Mouse (Mus musculus) naive thymus-derived CD4-positive, alpha-beta T cell, adult 5 months (primary cell): Measurements from ENCODE around the gene Hormad2. TPM values are rescaled to one million over a fixed set of nuclear protein-coding genes. Genes with fewer than 3 reads are reported as not detected.

Source experiments
- polyA plus RNA-seq: library from polyadenylated mRNA; unstranded; fragments of 100-300 nt; shearing (Covaris generic); gene quantifications from one replicate; pipeline ENCODE4 v1.2.1, GENCODE M21; 2017

The Hormad2 gene
- polyA plus RNA-seq, result 0.88 TPM

DNA sequence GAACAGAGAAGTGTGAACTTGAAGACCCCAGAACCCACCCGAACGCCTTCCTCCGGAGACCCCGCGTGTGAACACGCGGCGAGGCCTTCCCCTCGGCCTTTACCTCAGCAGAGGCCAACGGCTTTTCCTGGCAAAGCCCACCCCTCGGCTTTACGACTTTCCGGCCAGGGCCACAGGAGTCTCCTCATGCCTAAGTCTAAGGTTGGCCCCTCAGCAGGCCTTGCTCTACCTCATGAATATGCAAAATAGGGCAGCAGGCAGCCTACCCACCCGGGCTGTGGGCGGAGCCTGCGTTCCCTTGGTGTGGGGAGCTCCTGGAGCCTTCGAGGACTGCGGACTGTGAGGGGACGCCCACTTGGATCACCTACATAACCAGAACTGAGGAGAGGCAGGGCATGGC lies at the start of gene Hormad2:
Gene Hormad2 (minus strand): TSS at position 128 of the 400 bp plus-strand sequence.

Other genes with a start within 250 kb of the Hormad2 start
- gene Castor1, start 222.9 kb downstream of the Hormad2 start, polyA plus RNA-seq, result 30.3 TPM
- gene Osm, start 204.7 kb downstream of the Hormad2 start, polyA plus RNA-seq, result 22.4 TPM
- gene Lif, start 183.5 kb downstream of the Hormad2 start, polyA plus RNA-seq, result not detected
- gene Mtmr3, start 153.8 kb upstream of the Hormad2 start, polyA plus RNA-seq, result 112 TPM
- not detected for gene Gm11032, start 179.0 kb upstream of the Hormad2 start, polyA plus RNA-seq
- 40.4 TPM for gene Ascc2, start 196.6 kb upstream of the Hormad2 start, polyA plus RNA-seq